Mouse (Mus musculus) right cerebral cortex, adult 18-20 months (tissue): ENCODE data around the gene Fam90a1b.
"Not testable (repeated sequence)": the region's sequence is repeated elsewhere in the genome, so short reads cannot be mapped to it uniquely, and the experiment has no call there.

Source experiments
- DNase-seq: peaks from one replicate; pipeline ENCODE4 v3.0.0; 2022; ENCODE audit warnings: mixed read lengths

Gene Fam90a1b

DNA sequence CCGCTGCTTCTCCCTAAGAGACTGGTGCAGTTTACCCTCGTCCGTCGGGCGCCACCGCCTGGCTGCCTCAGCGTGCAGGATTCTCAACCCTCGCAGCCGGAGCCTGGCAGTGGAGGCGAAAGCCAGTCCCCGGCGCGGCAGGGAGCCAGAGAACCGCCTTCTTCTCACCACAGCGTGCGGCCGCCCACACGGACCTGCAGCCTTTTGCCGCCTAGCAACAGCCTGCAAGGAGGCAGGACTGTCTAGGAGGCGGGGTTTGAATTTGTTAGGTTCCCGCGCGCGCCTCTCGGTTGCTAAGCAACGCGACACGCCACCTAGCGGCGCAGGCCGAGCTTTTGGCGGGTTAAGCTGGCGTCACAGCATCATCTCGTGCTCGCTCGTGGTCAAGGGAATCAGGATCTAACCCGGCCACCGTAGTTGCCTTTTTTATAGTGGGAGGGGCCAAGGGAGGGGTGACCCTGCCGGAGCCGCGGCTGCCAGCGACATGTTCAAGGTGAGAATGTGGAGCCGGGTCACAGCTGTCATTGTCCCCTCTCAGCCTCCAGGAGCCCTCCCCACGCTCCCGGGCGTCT, at the start of gene Fam90a1b, which contains the start of gene Apoo:
Fam90a1b (minus strand) TSS at position 108 of the 572 bp plus-strand sequence.
Apoo (plus strand) TSS at position 448 of the 572 bp plus-strand sequence.
- peak; percentile 97 for DNase-seq

- DNase-seq, result no peak
Measured at GRCm38 (mm10) chrX:94408975-94409374, 42.4 kb upstream of the Fam90a1b start.

- DNase-seq, result no peak
Measured at GRCm38 (mm10) chrX:94378734-94379133, 12.2 kb upstream of the Fam90a1b start.

DNA sequence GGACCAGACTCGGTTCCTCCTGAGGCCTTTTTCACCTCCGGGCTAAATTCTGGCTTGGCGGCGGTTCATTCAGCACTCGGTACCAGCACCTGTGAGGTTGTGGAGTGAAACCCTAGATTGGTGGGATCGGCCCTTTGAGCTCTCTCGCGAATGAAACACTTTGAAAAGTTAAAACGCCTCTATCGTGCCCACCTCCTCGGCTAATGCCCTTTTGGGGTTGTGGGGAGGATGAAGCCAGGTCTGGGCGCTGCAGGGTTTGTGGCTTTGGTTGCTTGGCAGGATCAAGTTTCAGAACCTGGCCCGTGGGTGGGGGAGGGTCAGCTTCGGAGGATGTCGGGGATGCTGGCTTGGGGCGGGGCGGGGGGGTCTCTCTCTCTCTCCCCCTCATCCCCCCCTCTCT, 671 bp upstream of the Fam90a1b start:
- no peak for DNase-seq

GRCm38 (mm10) chrX:94366029-94366428, 548 bp downstream of the Fam90a1b start:
- peak; percentile 5 for DNase-seq

DNA sequence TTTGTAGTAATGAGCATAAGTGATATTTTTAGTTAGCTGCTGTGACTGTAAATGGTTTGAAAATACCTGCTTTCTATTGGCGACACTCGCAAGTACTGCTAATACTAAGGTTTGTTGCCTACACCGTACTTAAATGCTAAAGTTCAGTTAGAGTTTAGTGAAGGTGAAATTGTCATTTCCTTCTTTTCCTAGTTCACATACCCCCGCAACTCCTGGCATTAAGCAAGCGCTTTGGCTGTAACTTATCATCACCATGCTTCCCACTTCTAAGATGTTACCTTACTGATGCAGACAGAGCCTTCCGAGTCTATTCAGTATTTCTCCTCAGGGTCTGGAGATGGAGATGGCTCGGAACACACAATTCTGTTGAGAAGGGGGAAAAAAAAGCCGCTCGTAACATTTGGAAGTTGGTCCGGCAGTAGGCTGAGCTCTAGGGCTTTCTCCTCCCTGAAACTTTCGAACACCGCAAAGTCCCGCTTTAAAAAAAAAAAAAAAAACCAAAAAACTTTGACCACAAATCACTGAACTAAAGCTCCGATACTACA, 1.1 kb downstream of the Fam90a1b start:
- no peak for DNase-seq

DNA sequence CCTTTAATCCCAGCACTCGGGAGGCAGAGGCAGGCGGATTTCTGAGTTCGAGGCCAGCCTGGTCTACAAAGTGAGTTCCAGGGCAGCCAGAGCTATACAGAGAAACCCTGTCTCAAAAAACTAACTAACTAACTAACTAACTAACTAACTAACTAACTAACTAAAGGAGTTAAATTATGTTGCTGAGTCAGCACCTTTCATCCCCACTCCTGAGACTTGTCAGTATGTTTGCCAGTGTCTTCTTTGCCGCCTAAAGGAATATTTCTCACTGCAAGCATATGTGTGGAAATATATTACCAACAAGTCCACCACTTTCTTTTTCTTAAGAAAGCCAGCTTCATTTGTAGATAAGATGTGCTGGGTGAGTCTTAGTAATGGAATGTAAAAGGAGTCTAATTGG, 22.9 kb downstream of the Fam90a1b start:
- not testable (repeated sequence) for DNase-seq

GRCm38 (mm10) chrX:94321036-94321902, 45.3 kb downstream of the Fam90a1b start:
- DNase-seq, result no peak
